Mouse (Mus musculus) lung, adult 2 months (tissue): ENCODE results near the gene Cenpb.

Experiments used
- CTCF ChIP-seq: fragments of 200-500 bp; IDR thresholded peaks from 2 replicates; pipeline ENCODE4 v1.5.1; 2011; ENCODE audit warnings: mild to moderate bottlenecking, low read length, control low read depth; ENCODE audit not compliant: insufficient read depth
- POLR2A ChIP-seq: fragments of 200-500 bp; IDR thresholded peaks from 2 replicates; pipeline ENCODE4 v1.6.1; 2011; ENCODE audit warnings: low read depth, mild to moderate bottlenecking, control low read depth, low read length, borderline replicate concordance; ENCODE audit errors: extremely low read depth

- TF ChIP-seq CTCF = no peak
- TF ChIP-seq POLR2A = no peak
These were observed 13.7 kb downstream of the Cenpb start for GRCm38 (mm10) chr2:131166172-131166571.
